Mouse (Mus musculus) cortical plate, adult 2 months (tissue): ENCODE measurements at regions not wholly inside any gene's neighbourhood (a gene's known extent, or its start where the extent isn't known, plus 50 kb on each side); places are given as distances from the start of the nearest gene placed in this dataset.

ENCODE experiments used
- CTCF ChIP-seq: fragments of 200-500 bp; IDR thresholded peaks from 2 replicates; pipeline ENCODE4 v1.5.1; 2011; ENCODE audit warnings: mild to moderate bottlenecking, control low read depth, low read length; ENCODE audit not compliant: insufficient read depth; ENCODE audit errors: extremely low read depth
- POLR2A ChIP-seq: fragments of 200-500 bp; IDR thresholded peaks from 2 replicates; pipeline ENCODE4 v1.6.1; 2011; ENCODE audit warnings: mild to moderate bottlenecking, low read length, control low read depth; ENCODE audit not compliant: insufficient read depth; ENCODE audit errors: extremely low read depth

DNA sequence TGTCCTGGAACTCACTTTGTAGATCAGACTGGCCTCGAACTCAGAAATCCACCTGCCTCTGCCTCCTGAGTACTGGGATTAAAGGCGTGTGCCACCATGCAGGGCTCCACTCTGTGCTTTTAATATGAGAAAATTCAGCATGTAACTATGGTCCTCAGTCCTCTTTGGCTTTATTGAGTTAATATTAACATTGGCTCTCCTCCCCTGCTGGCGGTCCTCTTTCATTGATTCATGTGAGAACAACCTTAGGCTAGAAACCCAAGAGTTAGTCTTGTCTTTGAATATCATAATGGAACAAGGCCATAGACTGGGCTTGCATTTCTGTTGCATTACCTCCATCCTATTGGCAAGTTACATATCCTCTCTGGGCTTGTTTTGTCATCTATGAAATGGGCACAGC is 216.1 kb upstream of the Gmds start:
- TF ChIP-seq CTCF (no peak), POLR2A (no peak)
